Mouse (Mus musculus) thymus, postnatal 25 days (tissue): ENCODE results near the gene Trim63.

Experiments
- DNase-seq: peaks from one replicate; pipeline ENCODE4 v3.0.0; 2022

The Trim63 gene

DNA sequence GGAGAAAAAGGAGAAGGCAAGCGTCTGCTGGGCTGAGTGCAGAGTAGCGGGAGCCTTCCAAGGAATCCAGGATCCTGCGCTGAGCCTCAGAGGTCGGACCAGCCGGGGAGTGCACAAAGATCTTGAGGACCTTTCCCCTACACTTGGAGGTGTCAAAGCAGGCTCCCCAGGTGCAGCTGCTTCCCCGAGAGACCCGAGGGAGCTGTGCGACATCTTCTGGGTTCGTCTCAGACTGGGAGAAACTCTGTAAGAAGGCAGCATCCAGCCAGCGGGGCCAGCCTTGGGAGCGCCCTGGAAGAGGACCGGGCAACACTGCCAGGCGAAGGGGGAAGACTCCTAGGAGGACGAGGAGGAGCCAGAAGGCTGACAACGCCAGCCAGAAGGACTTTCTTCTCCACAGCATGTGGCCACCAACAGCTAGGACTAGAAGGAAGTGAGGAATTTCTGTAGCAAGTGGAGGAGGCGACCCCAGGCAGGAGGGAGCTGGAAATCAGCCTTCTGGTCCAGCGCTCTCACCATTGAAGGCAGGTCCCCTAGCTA, 56.5 kb downstream of the Trim63 start:
- DNase-seq = no peak

DNA sequence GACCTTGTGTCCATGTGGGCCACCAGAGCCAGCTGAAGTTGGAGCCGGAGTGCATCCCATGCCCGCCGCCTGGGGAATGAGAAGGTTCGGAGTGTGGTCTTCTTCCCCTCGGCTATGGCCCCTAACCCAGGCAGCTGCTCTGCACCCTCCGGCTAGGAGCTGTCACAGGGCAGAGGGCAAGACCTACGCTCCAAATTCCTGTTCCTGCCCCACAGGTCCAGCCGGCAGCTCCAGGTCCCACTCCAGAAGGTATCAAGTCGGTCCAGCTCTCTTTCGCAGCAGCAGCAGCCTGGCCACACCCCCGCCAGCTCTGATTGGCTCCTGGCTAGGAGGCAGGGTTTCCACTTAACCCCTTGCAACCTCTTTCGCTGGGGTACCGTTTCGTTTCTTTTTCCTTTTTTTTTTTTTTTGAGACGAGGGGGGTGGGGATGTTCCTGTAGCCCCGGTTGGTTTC, 57.4 kb downstream of the Trim63 start:
- peak; percentile 67 for DNase-seq

DNA sequence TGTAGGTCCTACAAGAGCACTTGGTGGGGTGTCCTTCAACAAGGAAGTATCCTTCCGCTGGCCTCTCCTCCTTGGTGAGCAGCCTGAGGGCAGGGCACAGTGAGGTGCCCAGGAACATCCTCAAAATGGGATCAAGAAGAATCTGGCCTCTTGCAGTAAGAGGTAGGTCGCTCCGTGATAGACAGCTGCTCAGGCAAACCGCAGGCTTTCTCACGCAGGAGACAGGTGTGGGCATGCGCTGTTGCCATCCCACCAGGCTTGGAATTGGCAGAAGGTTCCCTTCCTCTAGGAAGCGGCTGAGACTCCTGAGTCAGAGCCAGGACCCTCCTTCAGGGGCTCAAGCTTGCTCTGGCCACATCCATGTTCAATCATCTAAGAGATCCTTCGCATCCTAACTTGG, 58.4 kb downstream of the Trim63 start:
- no peak for DNase-seq

DNA sequence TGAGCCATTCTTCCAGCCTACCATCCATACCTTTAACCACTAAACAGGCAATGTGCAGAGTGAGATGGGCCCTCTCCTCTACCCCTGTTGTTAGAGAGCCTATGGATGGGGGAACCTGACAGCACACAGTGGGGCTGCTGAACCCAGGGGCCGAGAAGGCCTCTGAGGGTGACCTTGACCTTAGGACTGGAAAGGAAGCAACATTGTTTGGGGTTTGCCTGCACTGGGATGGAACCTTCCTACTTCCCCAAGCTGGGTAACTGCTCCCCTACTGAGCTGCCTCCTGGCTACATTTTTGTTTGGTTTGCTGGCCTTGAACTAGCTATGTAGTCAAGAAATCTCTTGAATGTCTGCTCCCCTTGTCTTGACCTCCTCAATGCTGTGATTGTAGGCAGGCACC, 59.4 kb downstream of the Trim63 start:
- DNase-seq = no peak

DNA sequence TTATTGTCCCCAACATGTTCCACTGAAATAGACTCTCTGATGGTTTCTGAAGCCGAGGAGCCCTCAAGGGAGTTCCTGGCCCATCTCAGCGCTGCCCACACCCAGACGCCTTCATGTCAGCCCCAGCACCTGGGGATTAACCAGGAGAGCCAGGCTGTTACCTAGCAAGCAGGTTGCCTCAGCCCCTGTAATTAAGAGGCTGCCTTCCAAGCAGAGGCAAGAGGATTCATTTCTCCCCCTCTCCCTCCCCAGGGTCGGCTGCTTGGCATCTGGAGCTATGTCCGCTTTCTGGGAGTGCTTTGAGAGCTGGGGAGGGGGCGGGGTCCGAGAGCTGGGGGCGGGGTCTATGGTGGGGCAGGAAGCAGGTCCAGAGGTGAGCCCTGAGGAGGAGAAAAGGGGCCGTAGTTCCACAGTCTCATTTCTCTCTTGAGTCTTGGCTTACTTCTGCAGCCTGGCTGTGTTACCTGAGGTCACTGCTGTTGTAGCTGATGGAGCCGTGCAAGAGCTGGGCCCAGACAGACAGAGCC, 63.2 kb downstream of the Trim63 start:
- no peak for DNase-seq
